Mouse (Mus musculus) heart, postnatal 0 days (tissue): ENCODE data around the gene E130208F15Rik.

Experiments used
- CTCF ChIP-seq: IDR thresholded peaks from 2 replicates; pipeline ENCODE4 v1.5.1; 2016; ENCODE audit warnings: antibody characterized with exemption, control low read depth, low read depth
- EP300 ChIP-seq: IDR thresholded peaks from 2 replicates; pipeline ENCODE4 v1.6.1; 2016; ENCODE audit warnings: antibody characterized with exemption, low read depth

GRCm38 (mm10) chr7:30289071-30289713 lies 32.3 kb upstream of the E130208F15Rik start:
- TF ChIP-seq CTCF (no peak), EP300 (no peak)
